Mouse (Mus musculus): ENCODE data around the gene Acsbg2. TPM values are rescaled to one million over a fixed set of nuclear protein-coding genes. Genes with fewer than 3 reads are reported as not detected.

Gene Acsbg2
- total and polyA plus RNA-seq, 2 experiments from 2014 or later: not detected

DNA sequence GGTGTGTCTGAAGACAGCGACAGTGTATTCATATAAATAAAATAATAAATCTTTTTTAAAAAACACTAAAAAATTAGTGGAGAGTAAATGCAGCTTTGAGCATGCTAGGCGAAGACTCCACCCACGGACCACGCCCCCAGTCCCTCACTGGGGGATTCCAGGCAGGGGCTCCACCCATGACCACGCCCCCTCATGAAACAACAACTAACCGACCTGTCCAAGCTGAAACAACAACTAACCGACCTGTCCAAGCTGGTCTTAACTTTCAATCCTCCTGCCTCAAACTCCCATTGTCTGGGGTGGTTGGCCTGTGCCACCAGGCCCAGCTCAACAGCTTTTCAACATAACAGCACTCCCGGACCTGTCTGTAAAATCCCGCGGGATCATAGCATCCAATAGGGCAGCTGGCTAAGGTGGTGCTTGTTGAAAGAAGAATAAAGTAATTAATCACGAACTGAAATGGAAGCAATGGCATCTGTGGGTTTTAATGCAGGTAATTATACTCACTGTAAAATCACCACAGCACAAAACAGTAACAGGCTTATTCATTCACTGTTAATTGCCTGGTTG, 56.1 kb downstream of the Acsbg2 start:
- TF ChIP-seq CTCF (IDR thresholded peaks at IDR 0.05; ENCODE audit: low read depth): no peak
- Histone ChIP-seq H3K27ac (no peak overlapping the region), H3K27me3 (ENCODE audit: insufficient read depth, low read length) (no peaks in the 10 kb centered on the region), H3K9ac (replicated peaks; ENCODE audit: low read length) (no peak overlapping the region), H3K9me3 (ENCODE audit: low read length) (no peaks in the 10 kb centered on the region), H3K4me3 (ENCODE audit: low read length) (no peak overlapping the region), H3K4me2 (ENCODE audit: low read depth, low read length) (no peak overlapping the region), H3K4me1 (ENCODE audit: insufficient read depth, low read length) (peaks cover 11% of the 10 kb centered on the region), H3K36me3 (ENCODE audit: insufficient read depth, low read length) (no peaks in the 10 kb centered on the region)
- ATAC-seq (0 out of 2 replicates have a peak, but pooled peaks have one; percentile 3), DNase-seq (ENCODE audit: low spot score) (peak; percentile 46)
- WGBS: 40% methylated on average over 11 of the region's 11 CpGs

DNA sequence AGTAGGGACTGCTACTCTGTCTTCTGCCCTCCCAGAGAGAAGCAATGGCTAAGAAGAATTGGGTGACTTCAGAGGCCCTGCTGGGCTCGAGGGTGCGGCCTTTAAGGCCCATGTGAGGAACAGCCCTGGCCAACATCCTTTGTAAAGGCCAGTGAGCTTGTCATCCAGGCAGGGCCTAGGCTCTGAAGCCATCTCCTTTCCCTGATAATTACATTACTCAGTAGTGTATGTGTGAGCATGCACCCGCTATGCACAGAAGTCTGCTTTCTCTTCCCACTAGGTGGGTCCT, 59.2 kb downstream of the Acsbg2 start:
- Histone ChIP-seq H3K27ac (peak overlapping the region; percentile 69), H3K36me3 (ENCODE audit: insufficient read depth, low read length) (no peaks in the 10 kb centered on the region), H3K4me1 (ENCODE audit: insufficient read depth, low read length) (peaks cover 19% of the 10 kb centered on the region), H3K27me3 (ENCODE audit: insufficient read depth, low read length) (no peaks in the 10 kb centered on the region), H3K9ac (replicated peaks; ENCODE audit: low read length) (no peak overlapping the region), H3K4me3 (ENCODE audit: low read length) (no peak overlapping the region), H3K4me2 (ENCODE audit: low read depth, low read length) (no peak overlapping the region), H3K9me3 (ENCODE audit: low read length) (no peaks in the 10 kb centered on the region)
- DNase-seq (ENCODE audit: low spot score) (no peak), ATAC-seq (no peak)
- TF ChIP-seq CTCF (IDR thresholded peaks at IDR 0.05; ENCODE audit: low read depth): no peak
- 38% methylated on average over 3 of the region's 3 CpGs for WGBS

DNA sequence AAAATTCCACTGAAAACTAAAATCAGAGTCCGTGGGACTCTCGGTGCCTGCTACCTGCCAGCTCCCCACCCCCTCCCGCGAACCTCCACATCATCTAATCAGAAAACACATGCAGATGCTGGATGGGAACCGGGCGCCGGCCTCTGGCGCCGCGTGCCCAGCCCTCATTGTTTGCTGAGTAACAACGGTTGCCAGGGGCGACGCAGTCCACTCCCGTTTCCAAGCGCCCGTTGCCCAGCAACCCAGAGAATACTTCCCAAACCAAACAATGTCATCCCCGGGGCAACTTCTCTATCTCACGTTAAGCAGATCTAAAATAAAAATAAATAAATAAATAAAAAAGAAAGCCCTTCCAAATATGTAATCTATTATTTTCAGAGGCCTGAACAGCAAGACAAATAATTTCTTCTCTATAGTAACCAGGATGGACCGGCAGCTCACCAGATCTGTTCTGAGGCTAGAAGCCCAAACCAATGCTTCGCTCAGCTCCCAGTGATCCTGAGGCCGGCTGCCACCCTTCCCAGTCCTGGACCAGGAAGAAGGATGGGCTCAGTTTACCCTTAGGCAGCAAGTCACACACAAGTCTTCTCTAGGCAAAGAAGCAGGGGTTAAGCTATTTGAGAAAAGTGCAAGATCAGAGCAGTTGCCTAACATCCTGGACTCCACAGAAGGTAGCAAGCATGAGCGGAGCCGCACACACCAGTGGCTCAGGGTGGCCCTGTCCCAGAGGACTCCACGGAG, 59.8 kb downstream of the Acsbg2 start:
- Histone ChIP-seq H3K9me3 (ENCODE audit: low read length) (no peaks in the 10 kb centered on the region), H3K4me2 (ENCODE audit: low read depth, low read length) (peak overlapping the region; percentile 38), H3K4me3 (ENCODE audit: low read length) (no peak overlapping the region), H3K4me1 (ENCODE audit: insufficient read depth, low read length) (peaks cover 16% of the 10 kb centered on the region), H3K27ac (peak overlapping the region; percentile 69), H3K36me3 (ENCODE audit: insufficient read depth, low read length) (no peaks in the 10 kb centered on the region), H3K27me3 (ENCODE audit: insufficient read depth, low read length) (no peaks in the 10 kb centered on the region), H3K9ac (replicated peaks; ENCODE audit: low read length) (no peak overlapping the region)
- 6% methylated on average over 24 of the region's 24 CpGs for WGBS
- ATAC-seq (peak; percentile 75), DNase-seq (ENCODE audit: low spot score) (peak; percentile 94)
- no peak for TF ChIP-seq CTCF (IDR thresholded peaks at IDR 0.05; ENCODE audit: low read depth)

DNA sequence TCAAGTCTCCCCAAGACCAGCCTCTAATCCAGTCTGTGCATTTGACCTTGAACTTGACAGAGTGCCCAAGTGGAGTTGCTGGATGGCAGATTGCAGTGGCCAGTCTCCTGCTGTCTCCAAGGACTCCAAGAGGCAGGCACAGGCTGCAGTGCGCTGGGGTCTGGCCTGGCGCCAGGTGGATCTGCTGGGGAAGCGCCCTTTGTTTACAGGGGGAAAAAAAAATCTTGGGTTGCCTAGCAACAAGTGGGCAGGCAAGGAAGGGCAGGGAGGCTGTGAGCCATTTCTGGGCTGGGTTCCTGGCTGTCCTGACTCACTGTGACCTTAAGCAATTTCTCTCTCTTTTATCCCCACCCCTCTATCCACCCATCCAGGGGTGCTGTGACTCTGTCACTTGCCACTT, 64.0 kb downstream of the Acsbg2 start:
- WGBS: 20% methylated on average over 3 of the region's 3 CpGs
- Histone ChIP-seq H3K4me3 (ENCODE audit: low read length) (no peak overlapping the region), H3K4me2 (ENCODE audit: low read depth, low read length) (no peak overlapping the region), H3K9ac (replicated peaks; ENCODE audit: low read length) (no peak overlapping the region), H3K27ac (peak overlapping the region; percentile 68; the same call in 1 of the 2 replicates), H3K4me1 (ENCODE audit: insufficient read depth, low read length) (peaks cover 16% of the 10 kb centered on the region), H3K9me3 (ENCODE audit: low read length) (no peaks in the 10 kb centered on the region), H3K27me3 (ENCODE audit: insufficient read depth, low read length) (no peaks in the 10 kb centered on the region), H3K36me3 (ENCODE audit: insufficient read depth, low read length) (no peaks in the 10 kb centered on the region)
- ATAC-seq (peak; percentile 84), DNase-seq (ENCODE audit: low spot score) (peak; percentile 95)
- TF ChIP-seq CTCF (IDR thresholded peaks at IDR 0.05; ENCODE audit: low read depth): peak; percentile 7; the same call in 1 of the 2 replicates

DNA sequence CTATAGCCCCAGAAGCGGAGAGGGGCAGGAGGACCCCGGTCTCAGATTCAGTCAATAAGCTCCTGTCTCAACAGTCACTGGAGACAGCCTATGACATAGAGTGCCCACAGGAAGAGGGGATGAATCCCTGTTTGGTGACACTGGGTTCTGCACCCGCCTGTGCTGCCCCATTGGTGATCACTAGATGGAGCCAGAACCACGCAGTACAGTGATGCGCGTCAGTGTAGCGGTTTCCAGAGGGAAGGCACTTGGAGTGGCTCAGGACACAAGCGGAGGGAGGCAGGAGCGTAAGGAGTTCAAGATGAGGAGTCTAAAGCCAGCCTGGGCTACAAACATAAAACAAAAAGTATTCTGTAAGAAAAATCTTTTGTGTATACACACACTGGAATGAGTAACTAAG, 65.7 kb downstream of the Acsbg2 start:
- Histone ChIP-seq H3K27ac (no peak overlapping the region), H3K9ac (replicated peaks; ENCODE audit: low read length) (no peak overlapping the region), H3K4me1 (ENCODE audit: insufficient read depth, low read length) (peaks cover 10% of the 10 kb centered on the region; the same call in 1 of the 2 replicates), H3K27me3 (ENCODE audit: insufficient read depth, low read length) (no peaks in the 10 kb centered on the region), H3K9me3 (ENCODE audit: low read length) (no peaks in the 10 kb centered on the region), H3K4me3 (ENCODE audit: low read length) (no peak overlapping the region), H3K36me3 (ENCODE audit: insufficient read depth, low read length) (no peaks in the 10 kb centered on the region), H3K4me2 (ENCODE audit: low read depth, low read length) (no peak overlapping the region)
- ATAC-seq (peak; percentile 83), DNase-seq (ENCODE audit: low spot score) (peak; percentile 92)
- TF ChIP-seq CTCF (IDR thresholded peaks at IDR 0.05; ENCODE audit: low read depth): peak; percentile 99
- 7% methylated on average over 9 of the region's 9 CpGs for WGBS

DNA sequence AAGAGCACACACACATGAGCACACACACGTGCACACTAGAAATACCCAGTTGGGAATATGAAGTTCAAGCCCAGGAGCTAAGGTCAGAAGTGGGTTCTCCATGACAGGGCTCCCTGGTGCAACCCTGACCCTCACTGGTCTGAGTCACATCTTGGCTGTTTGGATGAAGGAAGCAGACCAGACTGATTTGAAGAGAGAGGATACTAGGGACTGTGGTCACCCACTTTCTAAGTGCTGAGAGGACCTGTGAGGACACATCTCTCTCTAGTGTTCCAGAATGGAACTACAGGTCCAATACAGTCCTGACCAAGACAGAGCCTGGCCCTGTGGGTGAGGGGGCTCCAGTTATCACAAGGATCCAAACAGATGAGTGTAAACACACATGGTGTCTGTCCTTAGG, 68.5 kb downstream of the Acsbg2 start:
- H3K4me1 ChIP-seq (ENCODE audit: insufficient read depth, low read length): peaks cover 9% of the 10 kb centered on the region; the same call in 1 of the 2 replicates
- H3K27me3 ChIP-seq (ENCODE audit: insufficient read depth, low read length): no peaks in the 10 kb centered on the region
- no peak overlapping the region for H3K27ac ChIP-seq
- H3K9me3 ChIP-seq (ENCODE audit: low read length): no peaks in the 10 kb centered on the region
- peak; percentile 59 for TF ChIP-seq CTCF (IDR thresholded peaks at IDR 0.05; ENCODE audit: low read depth)
- H3K4me3 ChIP-seq (ENCODE audit: low read length): no peak overlapping the region
- H3K4me2 ChIP-seq (ENCODE audit: low read depth, low read length): no peak overlapping the region
- DNase-seq (ENCODE audit: low spot score) (peak; percentile 15), ATAC-seq (no peak)
- no peaks in the 10 kb centered on the region for H3K36me3 ChIP-seq (ENCODE audit: insufficient read depth, low read length)
- no peak overlapping the region for H3K9ac ChIP-seq (replicated peaks; ENCODE audit: low read length)
- WGBS: 81% methylated on average over 1 of the region's 1 CpGs

DNA sequence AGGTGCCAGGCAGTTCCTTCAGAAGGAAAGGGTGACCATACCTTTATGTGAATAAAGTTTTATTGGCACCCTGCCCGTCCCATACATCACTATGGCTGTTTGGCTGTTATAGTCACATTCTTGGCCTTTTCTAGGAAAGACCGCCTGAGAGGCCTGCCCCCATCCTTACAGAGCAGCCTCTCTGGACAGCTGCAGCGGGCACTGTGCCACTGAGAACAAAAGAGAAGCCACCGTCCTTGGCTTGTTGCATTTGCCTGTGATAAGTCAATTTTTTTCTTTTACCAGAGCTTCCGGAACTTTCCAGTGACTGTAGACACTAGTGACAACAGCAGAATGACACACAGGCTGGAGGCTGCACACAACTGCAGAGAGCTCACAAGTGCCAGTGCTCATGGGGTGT, 69.3 kb downstream of the Acsbg2 start:
- Histone ChIP-seq H3K4me3 (ENCODE audit: low read length) (no peak overlapping the region), H3K27me3 (ENCODE audit: insufficient read depth, low read length) (no peaks in the 10 kb centered on the region), H3K27ac (no peak overlapping the region), H3K9ac (replicated peaks; ENCODE audit: low read length) (no peak overlapping the region), H3K4me1 (ENCODE audit: insufficient read depth, low read length) (0 out of 2 replicates have a peak, but pooled peaks cover 2% of the 10 kb centered on the region), H3K4me2 (ENCODE audit: low read depth, low read length) (no peak overlapping the region), H3K36me3 (ENCODE audit: insufficient read depth, low read length) (no peaks in the 10 kb centered on the region), H3K9me3 (ENCODE audit: low read length) (no peaks in the 10 kb centered on the region)
- DNase-seq (ENCODE audit: low spot score): peak; percentile 61
- ATAC-seq: no peak
- no peak for TF ChIP-seq CTCF (IDR thresholded peaks at IDR 0.05; ENCODE audit: low read depth)
- 42% methylated on average over 5 of the region's 5 CpGs for WGBS

Data from hindbrain, postnatal 0 days (tissue).